24 mouse cellular contexts compared by ENCODE assay signal in genomic region chr16:12259361-12259760, GRCm38 (mm10).
A peak's percentile ranks its signal among the peaks of the same experiment; 100 is the strongest.
DNase-seq lines count a peak whose midpoint lies in the region; ATAC-seq and TF ChIP-seq lines count a peak whose summit lies in the region.
"Had no signal": no experiment of that assay in that cellular context is flagged by ENCODE, and none has a peak within 500 bp of the region (broad histone marks: within the 10 kb centered on the region; RNA-seq: fewer than 3 reads in every experiment).

No protein-coding gene starts in this region.

- no peaks in the 10 kb centered on the region for H3K4me1 ChIP-seq in hindbrain, postnatal 0 days (ENCODE audit: insufficient read depth, low read length)
- no peaks in the 10 kb centered on the region for H3K4me1 ChIP-seq in hindbrain, embryonic 10.5 days (replicated peaks)
- no peaks in the 10 kb centered on the region for H3K4me1 ChIP-seq in neural tube, embryonic 15.5 days
- H3K4me1 ChIP-seq in midbrain, embryonic 15.5 days, result 0 out of 2 replicates have a peak, but pooled peaks cover 3% of the 10 kb centered on the region
- no peaks in the 10 kb centered on the region for H3K4me1 ChIP-seq in kidney, embryonic 16.5 days (ENCODE audit: insufficient read depth, low read length)
- H3K4me1 ChIP-seq: forebrain, embryonic 13.5 days had no signal

- no peaks in the 10 kb centered on the region for H3K9me3 ChIP-seq in hindbrain, postnatal 0 days (ENCODE audit: low read length)
- H3K9me3 ChIP-seq in hindbrain, embryonic 10.5 days, result no peaks in the 10 kb centered on the region
- H3K9me3 ChIP-seq in neural tube, embryonic 15.5 days (replicated peaks), result no peaks in the 10 kb centered on the region
- no peaks in the 10 kb centered on the region for H3K9me3 ChIP-seq in midbrain, embryonic 15.5 days
- no peaks in the 10 kb centered on the region for H3K9me3 ChIP-seq in kidney, embryonic 16.5 days (ENCODE audit: low read length)
- H3K9me3 ChIP-seq: forebrain, embryonic 10.5 days; forebrain, embryonic 13.5 days; G1E had no signal

- ATAC-seq in hindbrain, postnatal 0 days, result no peak
- no peak for ATAC-seq in neural tube, embryonic 15.5 days (ENCODE audit: low FRiP score)
- ATAC-seq in midbrain, embryonic 15.5 days (replicated peaks), result peak; percentile 69
- ATAC-seq in kidney, embryonic 16.5 days (ENCODE audit: low FRiP score, low TSS enrichment), result no peak
- ATAC-seq: activated CD4-positive, CD25-positive, alpha-beta regulatory T cell, adult 4 months; forebrain, embryonic 13.5 days; forebrain, embryonic 16.5 days; Patski had no signal

- no peak overlapping the region for H3K9ac ChIP-seq in hindbrain, postnatal 0 days (replicated peaks; ENCODE audit: low read length)
- no peak overlapping the region for H3K9ac ChIP-seq in neural tube, embryonic 15.5 days (replicated peaks)
- no peak overlapping the region for H3K9ac ChIP-seq in midbrain, embryonic 15.5 days
- no peak overlapping the region for H3K9ac ChIP-seq in kidney, embryonic 16.5 days (replicated peaks; ENCODE audit: low read length)
- H3K9ac ChIP-seq: forebrain, embryonic 13.5 days; hindbrain, embryonic 14.5 days had no signal

- no peak overlapping the region for H3K4me3 ChIP-seq in hindbrain, postnatal 0 days (ENCODE audit: low read length)
- no peak overlapping the region for H3K4me3 ChIP-seq in hindbrain, embryonic 10.5 days
- no peak overlapping the region for H3K4me3 ChIP-seq in neural tube, embryonic 15.5 days (replicated peaks)
- H3K4me3 ChIP-seq in midbrain, embryonic 15.5 days, result no peak overlapping the region
- H3K4me3 ChIP-seq in left cerebral cortex, adult 2 months, result no peak overlapping the region
- no peak overlapping the region for H3K4me3 ChIP-seq in kidney, embryonic 16.5 days (ENCODE audit: low read length)
- H3K4me3 ChIP-seq: forebrain, embryonic 10.5 days; forebrain, embryonic 13.5 days; heart, adult 2 months had no signal

- no peak for TF ChIP-seq CTCF in hindbrain, postnatal 0 days (IDR thresholded peaks at IDR 0.05; ENCODE audit: low read depth)
- no peak for TF ChIP-seq CTCF in left cerebral cortex, adult 2 months (IDR thresholded peaks at IDR 0.05)

- 10% methylated on average over 2 of the region's 2 CpGs for WGBS in hindbrain, postnatal 0 days
- WGBS in hindbrain, embryonic 10.5 days, result 4% methylated on average over 2 of the region's 2 CpGs
- 9% methylated on average over 2 of the region's 2 CpGs for WGBS in neural tube, embryonic 15.5 days
- 2% methylated on average over 2 of the region's 2 CpGs for WGBS in midbrain, embryonic 15.5 days
- WGBS in kidney, embryonic 16.5 days, result 32% methylated on average over 2 of the region's 2 CpGs

- intact Hi-C loops in left cerebral cortex, adult 2 months (cut with DNase I), result no loop called here

- H3K36me3 ChIP-seq in hindbrain, postnatal 0 days (ENCODE audit: insufficient read depth, low read length), result no peaks in the 10 kb centered on the region
- no peaks in the 10 kb centered on the region for H3K36me3 ChIP-seq in hindbrain, embryonic 10.5 days
- H3K36me3 ChIP-seq in neural tube, embryonic 15.5 days, result no peaks in the 10 kb centered on the region
- H3K36me3 ChIP-seq in midbrain, embryonic 15.5 days (replicated peaks), result no peaks in the 10 kb centered on the region
- H3K36me3 ChIP-seq in kidney, embryonic 16.5 days (ENCODE audit: insufficient read depth, low read length), result no peaks in the 10 kb centered on the region
- H3K36me3 ChIP-seq: forebrain, embryonic 10.5 days; G1E had no signal

- H3K27me3 ChIP-seq in hindbrain, postnatal 0 days (ENCODE audit: insufficient read depth, low read length), result no peaks in the 10 kb centered on the region
- no peaks in the 10 kb centered on the region for H3K27me3 ChIP-seq in hindbrain, embryonic 10.5 days (ENCODE audit: insufficient read depth, poor library complexity, severe bottlenecking)
- H3K27me3 ChIP-seq in neural tube, embryonic 15.5 days (replicated peaks), result no peaks in the 10 kb centered on the region
- no peaks in the 10 kb centered on the region for H3K27me3 ChIP-seq in midbrain, embryonic 15.5 days (replicated peaks)
- no peaks in the 10 kb centered on the region for H3K27me3 ChIP-seq in kidney, embryonic 16.5 days (ENCODE audit: insufficient read depth, low read length)
- H3K27me3 ChIP-seq: forebrain, embryonic 13.5 days had no signal

- DNase-seq in hindbrain, postnatal 0 days (ENCODE audit: low spot score), result no peak
- no peak for DNase-seq in hindbrain, embryonic 10.5 days (ENCODE audit: low spot score)
- peak; percentile 3 for DNase-seq in neural tube, embryonic 10.5 days (ENCODE audit: extremely low spot score, low spot score)
- no peak for DNase-seq in heart, adult 9 months (ENCODE audit: low spot score in 2 of 2)
- no peak for DNase-seq in left cerebral cortex, adult 2 months (ENCODE audit: extremely low spot score in 1 of 2, low spot score in 2 of 2)
- DNase-seq: adrenal gland, adult 8-10 months; adrenal gland, postnatal 25 days; cerebellum, adult 18-20 months; cerebellum, adult 9-10 months; cerebellum, postnatal 14 days; gastrocnemius, postnatal 10 days; gastrocnemius, postnatal 36 days; heart, adult 2 months had no signal

- H3K27ac ChIP-seq in hindbrain, postnatal 0 days, result 0 out of 2 replicates have a peak overlapping the region, but pooled peaks have one; percentile 11
- no peak overlapping the region for H3K27ac ChIP-seq in hindbrain, embryonic 10.5 days
- no peak overlapping the region for H3K27ac ChIP-seq in neural tube, embryonic 15.5 days (replicated peaks)
- H3K27ac ChIP-seq in midbrain, embryonic 15.5 days, result peak overlapping the region; percentile 61
- H3K27ac ChIP-seq in left cerebral cortex, adult 2 months, result no peak overlapping the region
- no peak overlapping the region for H3K27ac ChIP-seq in kidney, embryonic 16.5 days (ENCODE audit: low read length)
- H3K27ac ChIP-seq: forebrain, embryonic 10.5 days; forebrain, embryonic 13.5 days; heart, adult 2 months; hindbrain, embryonic 14.5 days had no signal

- no peak overlapping the region for H3K4me2 ChIP-seq in hindbrain, postnatal 0 days (ENCODE audit: low read depth, low read length)
- no peak overlapping the region for H3K4me2 ChIP-seq in neural tube, embryonic 15.5 days
- H3K4me2 ChIP-seq in midbrain, embryonic 15.5 days, result no peak overlapping the region
- no peak overlapping the region for H3K4me2 ChIP-seq in kidney, embryonic 16.5 days (replicated peaks; ENCODE audit: low read depth, low read length)
- H3K4me2 ChIP-seq: forebrain, embryonic 13.5 days; heart, embryonic 11.5 days; hindbrain, embryonic 14.5 days had no signal

Comparison
In these comparisons a context has a peak if more than half of its experiments do, and no peak if none do; other contexts are left out.
1. H3K27ac ChIP-seq: peak in hindbrain, postnatal 0 days (single experiment) and midbrain, embryonic 15.5 days (single experiment); none in hindbrain, embryonic 10.5 days (single experiment), neural tube, embryonic 15.5 days (single experiment), left cerebral cortex, adult 2 months (single experiment) and kidney, embryonic 16.5 days (single experiment).